18 mouse cellular contexts compared by ENCODE assay signal in the genomic region with DNA sequence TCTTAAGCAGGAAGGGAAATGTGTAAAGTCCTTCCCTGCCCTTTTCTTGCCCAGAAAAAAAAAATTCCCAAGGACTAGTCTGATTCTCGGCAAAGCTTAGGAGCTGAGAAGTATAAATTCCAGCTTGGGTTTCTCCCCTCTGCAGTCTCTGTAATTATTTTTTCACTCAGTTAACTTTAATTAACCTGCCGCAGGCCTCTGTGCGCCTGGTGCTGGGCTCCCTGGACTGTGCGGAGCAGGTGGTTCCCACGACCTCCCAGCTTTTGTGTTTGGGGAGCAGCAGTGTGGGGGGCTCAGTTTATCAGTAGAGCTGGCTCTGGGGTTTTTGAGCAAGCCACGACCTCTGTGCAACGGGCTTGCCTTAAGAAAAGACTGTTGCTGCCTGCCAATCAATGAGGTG.
DNase-seq lines count a peak whose midpoint lies in the region; ATAC-seq and TF ChIP-seq lines count a peak whose summit lies in the region.
"Had no signal": no experiment of that assay in that cellular context is flagged by ENCODE, and none has a peak within 500 bp of the region (broad histone marks: within the 10 kb centered on the region; RNA-seq: fewer than 3 reads in every experiment).

No protein-coding gene starts in this region.

- no peak overlapping the region for H3K4me2 ChIP-seq in forebrain, embryonic 12.5 days
- H3K4me2 ChIP-seq in forebrain, embryonic 16.5 days (ENCODE audit: low read length): no peak overlapping the region
- no peak overlapping the region for H3K4me2 ChIP-seq in kidney, embryonic 15.5 days
- no peak overlapping the region for H3K4me2 ChIP-seq in midbrain, postnatal 0 days (ENCODE audit: low read depth, low read length, poor library complexity, severe bottlenecking)
- H3K4me2 ChIP-seq: embryonic facial prominence, embryonic 13.5 days; heart, embryonic 11.5 days; heart, embryonic 15.5 days; hindbrain, embryonic 14.5 days had no signal

- H3K9ac ChIP-seq in forebrain, embryonic 12.5 days: no peak overlapping the region
- no peak overlapping the region for H3K9ac ChIP-seq in forebrain, embryonic 16.5 days (replicated peaks; ENCODE audit: low read depth, low read length)
- H3K9ac ChIP-seq in kidney, embryonic 15.5 days: no peak overlapping the region
- no peak overlapping the region for H3K9ac ChIP-seq in midbrain, postnatal 0 days (replicated peaks; ENCODE audit: low read length, poor library complexity, severe bottlenecking)
- H3K9ac ChIP-seq: embryonic facial prominence, embryonic 13.5 days; heart, embryonic 15.5 days; hindbrain, embryonic 14.5 days had no signal

- peak overlapping the region; percentile 54 for H3K27ac ChIP-seq in forebrain, embryonic 12.5 days
- H3K27ac ChIP-seq in forebrain, embryonic 16.5 days (ENCODE audit: low read length): no peak overlapping the region
- H3K27ac ChIP-seq in kidney, embryonic 15.5 days: peak overlapping the region; percentile 78
- H3K27ac ChIP-seq in midbrain, embryonic 10.5 days (replicated peaks): 0 out of 2 replicates have a peak overlapping the region, but pooled peaks have one; percentile 0
- no peak overlapping the region for H3K27ac ChIP-seq in midbrain, postnatal 0 days (ENCODE audit: low read depth, low read length)
- H3K27ac ChIP-seq in limb, embryonic 10.5 days: peak overlapping the region; percentile 38; the same call in 1 of the 2 replicates
- H3K27ac ChIP-seq: embryonic facial prominence, embryonic 13.5 days; heart, adult 2 months; heart, embryonic 15.5 days; hindbrain, embryonic 14.5 days had no signal

- no peaks in the 10 kb centered on the region for H3K9me3 ChIP-seq in forebrain, embryonic 12.5 days
- no peaks in the 10 kb centered on the region for H3K9me3 ChIP-seq in forebrain, embryonic 16.5 days (ENCODE audit: control insufficient read depth, low read length)
- H3K9me3 ChIP-seq in kidney, embryonic 15.5 days (replicated peaks): no peaks in the 10 kb centered on the region
- H3K9me3 ChIP-seq in midbrain, embryonic 10.5 days (replicated peaks): no peaks in the 10 kb centered on the region
- H3K9me3 ChIP-seq in midbrain, postnatal 0 days (ENCODE audit: low read length): no peaks in the 10 kb centered on the region
- no peaks in the 10 kb centered on the region for H3K9me3 ChIP-seq in limb, embryonic 10.5 days (replicated peaks)
- H3K9me3 ChIP-seq: embryonic facial prominence, embryonic 13.5 days; heart, embryonic 15.5 days had no signal

- H3K36me3 ChIP-seq in forebrain, embryonic 12.5 days (replicated peaks): no peaks in the 10 kb centered on the region
- H3K36me3 ChIP-seq in forebrain, embryonic 16.5 days (ENCODE audit: control insufficient read depth, insufficient read depth): no peaks in the 10 kb centered on the region
- H3K36me3 ChIP-seq in kidney, embryonic 15.5 days: no peaks in the 10 kb centered on the region
- H3K36me3 ChIP-seq in midbrain, embryonic 10.5 days: no peaks in the 10 kb centered on the region
- H3K36me3 ChIP-seq in midbrain, postnatal 0 days (ENCODE audit: insufficient read depth, low read length): no peaks in the 10 kb centered on the region
- H3K36me3 ChIP-seq in limb, embryonic 10.5 days: no peaks in the 10 kb centered on the region
- H3K36me3 ChIP-seq: embryonic facial prominence, embryonic 13.5 days; heart, embryonic 15.5 days had no signal

- no peaks in the 10 kb centered on the region for H3K27me3 ChIP-seq in forebrain, embryonic 12.5 days
- H3K27me3 ChIP-seq in forebrain, embryonic 16.5 days (replicated peaks; ENCODE audit: control insufficient read depth, insufficient read depth, low read length): no peaks in the 10 kb centered on the region
- H3K27me3 ChIP-seq in kidney, embryonic 15.5 days: no peaks in the 10 kb centered on the region
- H3K27me3 ChIP-seq in midbrain, embryonic 10.5 days (ENCODE audit: low read depth, poor library complexity, severe bottlenecking): no peaks in the 10 kb centered on the region
- no peaks in the 10 kb centered on the region for H3K27me3 ChIP-seq in midbrain, postnatal 0 days (ENCODE audit: insufficient read depth, low read length)
- H3K27me3 ChIP-seq in limb, embryonic 10.5 days (ENCODE audit: low read depth, poor library complexity, severe bottlenecking): no peaks in the 10 kb centered on the region
- H3K27me3 ChIP-seq: CH12.LX, Patski had no signal

- no peak for TF ChIP-seq CTCF in midbrain, postnatal 0 days (IDR thresholded peaks at IDR 0.05)

- DNase-seq in kidney, postnatal 10 days: no peak
- no peak for DNase-seq in midbrain, embryonic 10.5 days (ENCODE audit: low spot score)
- DNase-seq in midbrain, postnatal 0 days (ENCODE audit: low spot score): no peak
- no peak for DNase-seq in limb, embryonic 10.5 days (ENCODE audit: low spot score)
- no peak for DNase-seq in thymus, postnatal 0 days (ENCODE audit: low spot score)
- DNase-seq: cerebellum, adult 11-12 months; cerebellum, adult 9-10 months; heart, adult 2 months had no signal

- H3K4me1 ChIP-seq in forebrain, embryonic 12.5 days: peaks cover 48% of the 10 kb centered on the region
- peaks cover 11% of the 10 kb centered on the region for H3K4me1 ChIP-seq in forebrain, embryonic 16.5 days (replicated peaks; ENCODE audit: control insufficient read depth, insufficient read depth, low read length)
- H3K4me1 ChIP-seq in kidney, embryonic 15.5 days: peaks cover 74% of the 10 kb centered on the region
- peaks cover 51% of the 10 kb centered on the region for H3K4me1 ChIP-seq in midbrain, embryonic 10.5 days
- H3K4me1 ChIP-seq in midbrain, postnatal 0 days (ENCODE audit: insufficient read depth, low read length): peaks cover 4% of the 10 kb centered on the region
- peaks cover 84% of the 10 kb centered on the region for H3K4me1 ChIP-seq in limb, embryonic 10.5 days

- peak; percentile 49 for ATAC-seq in forebrain, embryonic 12.5 days (ENCODE audit: low FRiP score)
- no peak for ATAC-seq in forebrain, embryonic 16.5 days
- peak; percentile 68 for ATAC-seq in kidney, embryonic 15.5 days (replicated peaks; ENCODE audit: low FRiP score)
- ATAC-seq in midbrain, postnatal 0 days (ENCODE audit: low FRiP score): no peak
- ATAC-seq: activated CD4-positive, CD25-positive, alpha-beta regulatory T cell, adult 4 months; Patski had no signal

- WGBS in forebrain, embryonic 12.5 days: 31% methylated on average over 7 of the region's 7 CpGs
- 18% methylated on average over 7 of the region's 7 CpGs for WGBS in forebrain, embryonic 16.5 days
- 27% methylated on average over 7 of the region's 7 CpGs for WGBS in kidney, embryonic 15.5 days
- WGBS in midbrain, embryonic 10.5 days: 65% methylated on average over 7 of the region's 7 CpGs
- 56% methylated on average over 7 of the region's 7 CpGs for WGBS in midbrain, postnatal 0 days
- 67% methylated on average over 7 of the region's 7 CpGs for WGBS in limb, embryonic 10.5 days

- H3K4me3 ChIP-seq in forebrain, embryonic 12.5 days (replicated peaks): no peak overlapping the region
- no peak overlapping the region for H3K4me3 ChIP-seq in forebrain, embryonic 16.5 days (replicated peaks; ENCODE audit: low read length)
- H3K4me3 ChIP-seq in kidney, embryonic 15.5 days (replicated peaks): no peak overlapping the region
- no peak overlapping the region for H3K4me3 ChIP-seq in midbrain, embryonic 10.5 days
- no peak overlapping the region for H3K4me3 ChIP-seq in midbrain, postnatal 0 days (ENCODE audit: low read depth, low read length)
- H3K4me3 ChIP-seq in limb, embryonic 10.5 days: no peak overlapping the region
- H3K4me3 ChIP-seq: embryonic facial prominence, embryonic 13.5 days; heart, adult 2 months; heart, embryonic 15.5 days had no signal

Comparison
In these comparisons a context has a peak if more than half of its experiments do, and no peak if none do; other contexts are left out.
1. ATAC-seq: peak in forebrain, embryonic 12.5 days (single experiment) and kidney, embryonic 15.5 days (single experiment); none in forebrain, embryonic 16.5 days (single experiment) and midbrain, postnatal 0 days (single experiment).
2. H3K27ac ChIP-seq: peak in forebrain, embryonic 12.5 days (single experiment), kidney, embryonic 15.5 days (single experiment), midbrain, embryonic 10.5 days (single experiment) and limb, embryonic 10.5 days (single experiment); none in forebrain, embryonic 16.5 days (single experiment) and midbrain, postnatal 0 days (single experiment).